ENCODE assay signal across 8 mouse cellular contexts in genomic region chr2:180334551-180334986, GRCm38 (mm10). TPM values are rescaled to one million over a fixed set of nuclear protein-coding genes. Genes with fewer than 3 reads are reported as not detected.
DNase-seq lines count a peak whose midpoint lies in the region; ATAC-seq and TF ChIP-seq lines count a peak whose summit lies in the region.

Gata5 (minus strand) TSS chr2:180334699.

- peaks cover 43% of the 10 kb centered on the region for H3K4me1 ChIP-seq in limb, embryonic 10.5 days
- H3K4me1 ChIP-seq in midbrain, embryonic 11.5 days (ENCODE audit: control insufficient read depth, insufficient read depth, low read length) = peaks cover 11% of the 10 kb centered on the region

- peak within 1 kb of the TSS; percentile 23; the same call in 1 of the 2 replicates for H3K4me3 ChIP-seq in layer of hippocampus, adult 2 months
- H3K4me3 ChIP-seq in limb, embryonic 10.5 days = peak within 1 kb of the TSS; percentile 49
- H3K4me3 ChIP-seq in midbrain, embryonic 11.5 days (ENCODE audit: low read depth, low read length) = peak within 1 kb of the TSS; percentile 28

- H3K36me3 ChIP-seq in limb, embryonic 10.5 days = no peaks in the 10 kb centered on the region
- no peaks in the 10 kb centered on the region for H3K36me3 ChIP-seq in midbrain, embryonic 11.5 days (ENCODE audit: control insufficient read depth, insufficient read depth, low read length)

- WGBS in limb, embryonic 10.5 days = under 1% methylated on average over 33 of the region's 33 CpGs
- 0% methylated on average over 31 of the region's 33 CpGs for WGBS in midbrain, embryonic 11.5 days

- no peak within 1 kb of the TSS for H3K27ac ChIP-seq in layer of hippocampus, adult 2 months
- peak within 1 kb of the TSS; percentile 64 for H3K27ac ChIP-seq in limb, embryonic 10.5 days
- no peak within 1 kb of the TSS for H3K27ac ChIP-seq in midbrain, embryonic 11.5 days (ENCODE audit: low read depth, low read length)

- peak within 1 kb of the TSS; percentile 21; the same call in 1 of the 2 replicates for H3K9ac ChIP-seq in midbrain, embryonic 11.5 days (ENCODE audit: low read length)

- peaks cover 82% of the 10 kb centered on the region for H3K27me3 ChIP-seq in limb, embryonic 10.5 days (ENCODE audit: low read depth, poor library complexity, severe bottlenecking)
- peaks cover 54% of the 10 kb centered on the region for H3K27me3 ChIP-seq in midbrain, embryonic 11.5 days (ENCODE audit: control insufficient read depth, insufficient read depth, low read length)

- peak; percentile 76 for ATAC-seq in midbrain, embryonic 11.5 days (ENCODE audit: low FRiP score)

- no peak for DNase-seq in layer of hippocampus, adult 2 months (ENCODE audit: low spot score in 2 of 2)
- no peak for DNase-seq in layer of hippocampus, postnatal 14 days (ENCODE audit: low spot score in 2 of 2)
- DNase-seq in heart, postnatal 25 days (ENCODE audit: low spot score) = peak; percentile 18
- peak; percentile 81 for DNase-seq in limb, embryonic 10.5 days (ENCODE audit: low spot score)
- no peak for DNase-seq in midbrain, embryonic 11.5 days (ENCODE audit: low spot score, missing footprints)
- DNase-seq in urinary bladder, postnatal 36 days (ENCODE audit: low spot score in 2 of 2) = peak; percentile 52 to 71
- no peak for DNase-seq in gastrocnemius, postnatal 4 days (ENCODE audit: low spot score in 2 of 2)
- no peak for DNase-seq in left cerebral cortex, postnatal 25 days (ENCODE audit: low spot score in 2 of 2)

- no peak for TF ChIP-seq CTCF in layer of hippocampus, adult 2 months (conservative IDR thresholded peaks at IDR 0.05)

- intact Hi-C loops in heart, postnatal 25 days (cut with DNase I) = no loop called here
- intact Hi-C loops in left cerebral cortex, postnatal 25 days (cut with DNase I) = no loop called here

- H3K4me2 ChIP-seq in midbrain, embryonic 11.5 days = peak within 1 kb of the TSS; percentile 54

- H3K9me3 ChIP-seq in limb, embryonic 10.5 days (replicated peaks) = no peaks in the 10 kb centered on the region
- no peaks in the 10 kb centered on the region for H3K9me3 ChIP-seq in midbrain, embryonic 11.5 days (ENCODE audit: control insufficient read depth, low read length)

RNA-seq across cellular contexts. Expression of gene Gata5, which starts in this region (rescaled TPM):
- total RNA-seq in layer of hippocampus, adult 2 months (2021) = not detected
- total RNA-seq in layer of hippocampus, postnatal 14 days (2021) = not detected
- 1 to 10 TPM in 1 of 2 experiments, under 1 TPM in 1; 0.98 to 1.1 TPM for total RNA-seq in heart, postnatal 25 days (2021)
- 0.83 and 2.8 TPM in 2 replicates for polyA plus RNA-seq in limb, embryonic 10.5 days (2016; fragmentation: Nextera tagmentation; extraction: Ambion mirVana)
- polyA plus RNA-seq in midbrain, embryonic 11.5 days (2014; fragmentation: Nextera tagmentation; extraction: Ambion mirVana) = not detected in 2 replicates
- total RNA-seq in gastrocnemius, postnatal 4 days (2021) = under 1 TPM in 1 of 2 experiments, not detected in 1; 0.08 TPM
- total RNA-seq in left cerebral cortex, postnatal 25 days (2021) = not detected

Comparison
In these comparisons a context has a peak if more than half of its experiments do, and no peak if none do; other contexts are left out.
1. Peak in ATAC-seq, H3K4me3 ChIP-seq, H3K9ac ChIP-seq and H3K4me2 ChIP-seq in midbrain, embryonic 11.5 days; RNA of the gene not detected or under 1 TPM.
2. DNase-seq: peak in heart, postnatal 25 days (single experiment), limb, embryonic 10.5 days (single experiment) and urinary bladder, postnatal 36 days (2 of 2); none in layer of hippocampus, adult 2 months (0 of 2), layer of hippocampus, postnatal 14 days (0 of 2), midbrain, embryonic 11.5 days (single experiment), gastrocnemius, postnatal 4 days (0 of 2) and left cerebral cortex, postnatal 25 days (0 of 2).
3. Peak in every context shown above with its lines, with median percentiles within 50 percentile points of each other: H3K4me3 ChIP-seq.